Mouse (Mus musculus) leukemia stem cell, adult 10-12 weeks (primary cell): ENCODE results near the gene Fam126b. TPM values are rescaled to one million over a fixed set of nuclear protein-coding genes. Genes with fewer than 3 reads are reported as not detected.

Source experiments
- polyA plus RNA-seq: library from polyadenylated mRNA; stranded (reverse); fragments of >175 nt; gene quantifications from 2 replicates; pipeline ENCODE4 v1.2.3, GENCODE M21; 2012; ENCODE audit warnings: low replicate concordance

Gene Fam126b
- 2.3 and 3.7 TPM in 2 replicates for polyA plus RNA-seq

DNA sequence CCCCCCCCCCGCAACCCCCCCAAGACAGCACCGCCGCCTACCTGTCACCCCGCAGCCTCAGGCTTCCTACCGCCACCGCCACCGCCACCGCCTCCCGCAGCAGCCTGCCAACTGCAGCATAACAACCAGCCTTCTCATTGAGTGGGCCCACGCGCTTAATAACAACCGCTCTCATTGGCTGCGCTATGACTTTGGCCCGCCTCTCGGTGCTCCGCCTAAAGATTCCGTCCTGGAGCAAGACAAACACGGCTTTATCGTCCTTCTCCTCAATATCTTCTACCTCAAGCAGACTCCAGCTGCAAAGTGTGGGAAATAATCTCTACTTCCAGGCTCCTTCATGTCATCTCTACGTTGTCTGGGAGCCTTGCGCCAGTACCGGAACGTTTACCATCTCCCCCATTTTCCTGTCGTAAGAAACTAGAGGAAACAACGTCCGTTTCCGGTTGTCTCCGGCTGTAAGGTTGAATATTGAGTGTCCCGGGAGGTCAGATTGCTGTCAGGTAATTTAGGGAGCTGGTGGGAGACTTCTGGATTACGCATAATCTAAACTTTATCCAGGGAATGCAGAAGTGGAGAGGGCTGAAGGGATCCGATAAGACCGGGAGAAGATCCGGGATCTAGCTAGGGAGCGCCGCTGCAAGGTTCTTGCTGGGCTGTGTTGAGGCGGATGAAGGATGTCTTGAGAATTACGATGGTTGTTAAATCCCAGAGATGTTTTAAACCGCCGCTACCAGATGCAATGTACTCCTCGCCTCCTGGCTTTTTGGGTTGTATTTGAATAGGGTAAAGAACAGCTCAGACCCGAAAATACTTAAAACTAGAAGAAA is at the start of gene Fam126b, which contains the start of gene Ndufb3:
Gene Fam126b (minus strand): TSS at position 153 of the 827 bp plus-strand sequence.
Gene Ndufb3 (plus strand): TSS at position 214 of the 827 bp plus-strand sequence.

GRCm38 (mm10) chr1:58504577-58505254 is 81.4 kb downstream of the Fam126b start, which contains the start of gene Orc2:
Gene Orc2, minus strand, starts transcription at chr1:58505109.

Other genes starting within 250 kb of the Fam126b start
- gene Bzw1, start 193.4 kb downstream of the Fam126b start, polyA plus RNA-seq, result 1.6 and 17.7 TPM in 2 replicates
- gene Clk1, start 162.3 kb downstream of the Fam126b start, polyA plus RNA-seq, result 2.1 and 6.5 TPM in 2 replicates
- 1.3 and 10.2 TPM in 2 replicates for gene Nif3l1, start 141.2 kb downstream of the Fam126b start, polyA plus RNA-seq
- gene Ppil3, start 140.8 kb downstream of the Fam126b start, polyA plus RNA-seq, result 3.4 and 4.9 TPM in 2 replicates
- 28.8 and 44.2 TPM in 2 replicates for gene Orc2, start 81.2 kb downstream of the Fam126b start, polyA plus RNA-seq
- 0.75 and 4.7 TPM in 2 replicates for gene Ndufb3, start 61 bp upstream of the Fam126b start, polyA plus RNA-seq
- gene Als2cr12, start 109.7 kb upstream of the Fam126b start, polyA plus RNA-seq, result not detected in 2 replicates
- gene Cflar, start 125.2 kb upstream of the Fam126b start, polyA plus RNA-seq, result 1.2 and 6.4 TPM in 2 replicates
- 0.60 and 1.4 TPM in 2 replicates for gene Casp8, start 209.1 kb upstream of the Fam126b start, polyA plus RNA-seq